Mouse (Mus musculus): ENCODE data around the gene Defb26. TPM values are rescaled to one million over a fixed set of nuclear protein-coding genes. Genes with fewer than 3 reads are reported as not detected.

Defb26 gene
- polyA plus RNA-seq, 1 experiment, result not detected

DNA sequence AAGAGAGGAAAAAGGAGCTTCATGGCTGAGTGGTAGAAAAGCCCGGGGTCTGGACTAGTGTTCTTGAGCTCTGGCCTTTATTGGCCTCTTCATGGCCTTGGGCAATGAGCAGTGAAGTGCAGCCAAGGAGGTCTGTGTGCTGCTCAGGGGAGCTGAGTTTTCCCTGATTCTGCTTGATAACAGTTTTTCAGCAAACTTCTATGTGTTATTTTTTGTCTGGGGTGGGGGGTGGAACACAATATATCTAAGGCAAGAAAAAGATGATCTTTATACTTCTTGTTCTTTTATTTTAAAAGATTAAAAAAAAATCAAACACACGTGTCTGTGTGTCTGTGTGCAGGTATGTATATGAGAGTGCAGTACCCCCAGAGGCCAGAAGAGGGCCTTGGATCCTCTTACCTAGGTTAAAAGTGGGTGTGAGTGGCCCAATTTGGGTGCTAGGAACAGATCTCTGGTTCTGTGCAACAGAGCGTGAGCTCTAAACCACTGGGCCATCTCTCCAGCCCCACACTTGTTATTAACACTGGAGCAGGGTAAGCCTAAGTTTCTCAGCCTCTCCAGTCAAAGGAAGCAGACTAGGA lies 46.8 kb downstream of the Defb26 start, which contains the start of gene Defb23:
Gene Defb23, minus strand, starts transcription at position 51 of the 581 bp plus-strand sequence.
- TF ChIP-seq POLR2A (IDR thresholded peaks at IDR 0.05; ENCODE audit: insufficient read length, low read depth), result no peak
- no peak for TF ChIP-seq SRF (IDR thresholded peaks at IDR 0.05; ENCODE audit: control insufficient read depth, insufficient read length, low read depth)
- no peak for TF ChIP-seq POLR2AphosphoS2 (IDR thresholded peaks at IDR 0.05; ENCODE audit: insufficient read length, low read depth)
- no peak for TF ChIP-seq MAX (IDR thresholded peaks at IDR 0.05; ENCODE audit: low read depth)
- no peak for TF ChIP-seq USF1 (IDR thresholded peaks at IDR 0.05; ENCODE audit: low read depth)
- no peak for TF ChIP-seq TCF12 (IDR thresholded peaks at IDR 0.05; ENCODE audit: insufficient read depth, poor library complexity, severe bottlenecking)
- no peak for TF ChIP-seq CEBPB (IDR thresholded peaks at IDR 0.05; ENCODE audit: insufficient read depth, poor library complexity, severe bottlenecking)
- H3ac ChIP-seq (ENCODE audit: control insufficient read depth, insufficient read length), result no peak within 1 kb of the TSS
- no peaks in the 10 kb centered on the region for H3K36me3 ChIP-seq (ENCODE audit: control insufficient read depth, insufficient read depth)
- H3K27me3 ChIP-seq (ENCODE audit: control insufficient read depth, insufficient read depth, insufficient read length), result peaks cover 5% of the 10 kb centered on the region
- no peaks in the 10 kb centered on the region for H3K79me2 ChIP-seq (ENCODE audit: control insufficient read depth, insufficient read depth)
- no peak within 1 kb of the TSS for H3K4me3 ChIP-seq
- H3K4me2 ChIP-seq (ENCODE audit: low read depth), result no peak within 1 kb of the TSS

DNA sequence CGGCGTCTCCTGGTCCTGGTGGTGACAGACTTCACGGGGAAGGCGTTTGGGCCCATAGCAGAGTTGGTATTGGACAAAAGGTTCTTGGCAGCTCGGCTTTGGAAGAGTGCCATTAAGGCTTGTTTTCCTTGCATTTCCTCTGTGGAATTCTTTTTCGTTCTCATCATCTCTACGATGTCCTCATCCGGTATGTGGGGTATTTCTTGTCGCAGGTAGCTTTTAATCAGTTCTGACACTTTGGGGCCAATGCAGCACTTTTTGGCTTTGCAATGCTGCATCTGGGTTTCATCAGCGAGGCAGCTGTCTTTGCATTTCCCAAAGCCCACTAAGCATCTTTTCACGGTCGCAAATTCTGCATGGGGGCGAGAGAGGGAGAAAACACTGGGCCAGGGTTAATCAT lies 52.3 kb downstream of the Defb26 start:
- H3K79me2 ChIP-seq (ENCODE audit: control insufficient read depth, insufficient read depth), result no peaks in the 10 kb centered on the region
- H3K36me3 ChIP-seq (ENCODE audit: control insufficient read depth, insufficient read depth), result no peaks in the 10 kb centered on the region
- H3K27me3 ChIP-seq (ENCODE audit: control insufficient read depth, insufficient read depth, insufficient read length), result peaks cover 5% of the 10 kb centered on the region
- no peak overlapping the region for H3K4me3 ChIP-seq
- H3ac ChIP-seq (ENCODE audit: control insufficient read depth, insufficient read length), result no peak overlapping the region
- TF ChIP-seq MAX (IDR thresholded peaks at IDR 0.05; ENCODE audit: low read depth) (no peak), E2F4 (IDR thresholded peaks at IDR 0.05; ENCODE audit: insufficient read depth) (no peak), POLR2A (IDR thresholded peaks at IDR 0.05; ENCODE audit: insufficient read length, low read depth) (no peak), MYOG (IDR thresholded peaks at IDR 0.05; ENCODE audit: control insufficient read depth in 1 of 3, insufficient read depth in 1 of 3, insufficient read length in 2 of 3, low read depth in 2 of 3) (no peak), CEBPB (IDR thresholded peaks at IDR 0.05; ENCODE audit: insufficient read depth, poor library complexity, severe bottlenecking) (peak; percentile 31; the same call in 1 of the 2 replicates), MYOD1 (IDR thresholded peaks at IDR 0.05; ENCODE audit: control insufficient read depth in 1 of 3, insufficient read length in 2 of 3, low read depth in 2 of 3) (no peak)
- H3K4me2 ChIP-seq (ENCODE audit: low read depth), result peak overlapping the region; percentile 18

Other genes starting within 250 kb of the Defb26 start
- gene Tbc1d20, start 217.9 kb downstream of the Defb26 start, polyA plus RNA-seq (2012; fragmentation: generic; extraction: Trizol), result 51.8 TPM
- 73.3 TPM for gene Rbck1, start 179.0 kb downstream of the Defb26 start, polyA plus RNA-seq (2012; fragmentation: generic; extraction: Trizol)
- 410 TPM for gene Trib3, start 167.7 kb downstream of the Defb26 start, polyA plus RNA-seq (2012; fragmentation: generic; extraction: Trizol)
- not detected for gene Nrsn2, start 135.1 kb downstream of the Defb26 start, polyA plus RNA-seq (2012; fragmentation: generic; extraction: Trizol)
- 7.8 TPM for gene Sox12, start 113.6 kb downstream of the Defb26 start, polyA plus RNA-seq (2012; fragmentation: generic; extraction: Trizol)
- gene Zcchc3, start 96.7 kb downstream of the Defb26 start, polyA plus RNA-seq (2012; fragmentation: generic; extraction: Trizol), result not detected
- gene 6820408C15Rik, start 96.1 kb downstream of the Defb26 start, polyA plus RNA-seq (2012; fragmentation: generic; extraction: Trizol), result not detected
- gene Defb23, start 47.1 kb downstream of the Defb26 start, polyA plus RNA-seq (2012; fragmentation: generic; extraction: Trizol), result not detected
- gene Defb20, start 34.6 kb downstream of the Defb26 start, polyA plus RNA-seq (2012; fragmentation: generic; extraction: Trizol), result not detected
- gene Defb22, start 21.6 kb downstream of the Defb26 start, polyA plus RNA-seq (2012; fragmentation: generic; extraction: Trizol), result not detected
- not detected for gene Defb28, start 6.6 kb upstream of the Defb26 start, polyA plus RNA-seq (2012; fragmentation: generic; extraction: Trizol)
- gene Defb29, start 28.4 kb upstream of the Defb26 start, polyA plus RNA-seq (2012; fragmentation: generic; extraction: Trizol), result not detected
- gene Gm17416, start 57.6 kb upstream of the Defb26 start, polyA plus RNA-seq (2012; fragmentation: generic; extraction: Trizol), result not detected
- not detected for gene Defb21, start 61.1 kb upstream of the Defb26 start, polyA plus RNA-seq (2012; fragmentation: generic; extraction: Trizol)
- not detected for gene Defb19, start 68.6 kb upstream of the Defb26 start, polyA plus RNA-seq (2012; fragmentation: generic; extraction: Trizol)
- gene Defb45, start 87.7 kb upstream of the Defb26 start, polyA plus RNA-seq (2012; fragmentation: generic; extraction: Trizol), result 0.30 TPM
- gene Defb36, start 92.6 kb upstream of the Defb26 start, polyA plus RNA-seq (2012; fragmentation: generic; extraction: Trizol), result not detected
- 8.8 TPM for gene Defb25, start 111.4 kb upstream of the Defb26 start, polyA plus RNA-seq (2012; fragmentation: generic; extraction: Trizol)
- gene Rem1, start 115.3 kb upstream of the Defb26 start, polyA plus RNA-seq (2012; fragmentation: generic; extraction: Trizol), result 28.3 TPM
- gene H13, start 157.8 kb upstream of the Defb26 start, polyA plus RNA-seq (2012; fragmentation: generic; extraction: Trizol), result 190 TPM
- gene Mcts2, start 175.3 kb upstream of the Defb26 start, polyA plus RNA-seq (2012; fragmentation: generic; extraction: Trizol), result 27.0 TPM
- 59.5 TPM for gene Id1, start 224.6 kb upstream of the Defb26 start, polyA plus RNA-seq (2012; fragmentation: generic; extraction: Trizol)
- gene Cox4i2, start 242.5 kb upstream of the Defb26 start, polyA plus RNA-seq (2012; fragmentation: generic; extraction: Trizol), result not detected